Mouse (Mus musculus) megakaryocyte, embryonic 14.5 days (primary cell): ENCODE measurements around the gene Jagn1.

Experiments used
- FLI1 ChIP-seq: IDR thresholded peaks from 2 replicates; pipeline ENCODE4 v1.6.1; 2012; ENCODE audit warnings: low read length, inconsistent platforms, mixed read lengths
- GATA1 ChIP-seq: IDR thresholded peaks from 3 replicates; pipeline ENCODE4 v1.6.1; 2012; ENCODE audit warnings: mixed read lengths, low read length, inconsistent platforms, borderline replicate concordance

DNA sequence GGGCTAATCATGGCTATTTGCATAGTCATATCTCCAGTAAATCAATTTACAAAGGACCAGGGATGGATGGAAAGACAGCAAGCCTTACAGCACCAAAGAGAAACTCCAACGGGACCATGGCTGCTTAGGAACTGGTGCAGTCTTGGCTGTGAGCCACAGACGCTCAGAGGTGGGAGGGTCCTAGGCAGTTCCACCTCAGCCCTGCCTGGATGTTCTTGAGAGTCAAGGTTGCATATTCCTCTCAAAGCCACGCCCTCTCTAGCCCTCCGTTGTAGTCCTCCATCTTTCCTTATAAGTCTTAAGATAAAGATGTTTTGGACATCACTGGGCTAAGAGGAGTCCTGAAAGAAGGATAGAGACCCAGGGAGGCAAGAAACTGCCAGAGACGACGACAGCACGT, 21.7 kb downstream of the Jagn1 start:
- TF ChIP-seq FLI1 (no peak), GATA1 (no peak)
